Mouse (Mus musculus) hindbrain, embryonic 10.5 days (tissue): ENCODE data around the gene Camta1. TPM values are rescaled to one million over a fixed set of nuclear protein-coding genes. Genes with fewer than 3 reads are reported as not detected.

Experiments
- polyA plus RNA-seq: library from polyadenylated mRNA; unstranded; fragments of >200 nt; fragmentation: Nextera tagmentation; extraction: Ambion mirVana; gene quantifications from 2 replicates; pipeline ENCODE4 v1.2.1, GENCODE M21; 2016

The Camta1 gene
- polyA plus RNA-seq, 1 experiment from 2014 or later, result 140 TPM

Other genes starting within 250 kb of the Camta1 start
- gene Dnajc11, start 71.8 kb upstream of the Camta1 start, polyA plus RNA-seq, result 102 and 108 TPM in 2 replicates
- gene Thap3, start 127.1 kb upstream of the Camta1 start, polyA plus RNA-seq, result 34.5 and 36.2 TPM in 2 replicates
- 30.7 TPM in 2 replicates for gene Phf13, start 134.4 kb upstream of the Camta1 start, polyA plus RNA-seq
- gene Klhl21, start 146.9 kb upstream of the Camta1 start, polyA plus RNA-seq, result 7.7 and 8.7 TPM in 2 replicates
- 23.3 and 25.9 TPM in 2 replicates for gene Zbtb48, start 165.8 kb upstream of the Camta1 start, polyA plus RNA-seq
- gene Tas1r1, start 176.7 kb upstream of the Camta1 start, polyA plus RNA-seq, result 0.65 and 0.67 TPM in 2 replicates
- 37.7 and 38.9 TPM in 2 replicates for gene Nol9, start 177.4 kb upstream of the Camta1 start, polyA plus RNA-seq
- 9.6 and 12.4 TPM in 2 replicates for gene Plekhg5, start 210.6 kb upstream of the Camta1 start, polyA plus RNA-seq